Mouse (Mus musculus) thymus, adult 2 months (tissue): Measurements from ENCODE around the gene Lamb3. TPM values are rescaled to one million over a fixed set of nuclear protein-coding genes. Genes with fewer than 3 reads are reported as not detected.

Source experiments
- DNase-seq: peaks from one replicate; pipeline ENCODE4 v3.0.0; 2021
- H3K27ac ChIP-seq: fragments of 200-500 bp; 2 replicates; pipeline ENCODE4 v1.5.1; 2012; ENCODE audit warnings: low read length, control low read depth; ENCODE audit not compliant: control insufficient read depth, insufficient read depth
- H3K27me3 ChIP-seq: fragments of 200-500 bp; 2 replicates; pipeline ENCODE4 v1.6.1; 2012; ENCODE audit warnings: mild to moderate bottlenecking, low read length, moderate library complexity, mixed read lengths; ENCODE audit not compliant: control insufficient read depth, insufficient read depth
- H3K36me3 ChIP-seq: fragments of 200-500 bp; 2 replicates; pipeline ENCODE4 v1.6.1; 2012; ENCODE audit warnings: mild to moderate bottlenecking, low read length, moderate library complexity; ENCODE audit not compliant: control insufficient read depth, insufficient read depth
- H3K4me1 ChIP-seq: fragments of 200-500 bp; replicated peaks from 2 replicates; pipeline ENCODE4 v1.6.1; 2012; ENCODE audit warnings: low read length; ENCODE audit not compliant: control insufficient read depth, insufficient read depth
- H3K4me3 ChIP-seq: fragments of 200-500 bp; 2 replicates; pipeline ENCODE4 v1.5.1; 2012; ENCODE audit warnings: mild to moderate bottlenecking, low read length, control low read depth, moderate library complexity; ENCODE audit not compliant: control insufficient read depth, insufficient read depth
- CTCF ChIP-seq: fragments of 200-500 bp; IDR thresholded peaks from 2 replicates; pipeline ENCODE4 v1.5.1; 2012; ENCODE audit warnings: mild to moderate bottlenecking, control low read depth, low read length, moderate library complexity, borderline replicate concordance; ENCODE audit not compliant: control insufficient read depth, poor library complexity, insufficient read depth; ENCODE audit errors: extremely low read depth
- POLR2A ChIP-seq: fragments of 200-500 bp; IDR thresholded peaks from 2 replicates; pipeline ENCODE4 v1.6.1; 2012; ENCODE audit warnings: mild to moderate bottlenecking, low read length, control low read depth, moderate library complexity; ENCODE audit not compliant: control insufficient read depth, poor library complexity, insufficient read depth; ENCODE audit errors: extremely low read depth
- WGBS: fragments of 180-500 bp; shearing (Covaris S2); methylation state at CpG from one replicate; pipeline ENCODE4 v1.1.7; 2018; 5-methylcytosine and 5-hydroxymethylcytosine counted together
- polyA plus RNA-seq: library from polyadenylated mRNA; depleted of rRNA; stranded (reverse); fragments of >200 nt; gene quantifications from 2 replicates; pipeline ENCODE4 v1.2.3, GENCODE M21; 2012

Gene Lamb3
- polyA plus RNA-seq, 1 experiment: 27.8 TPM

DNA sequence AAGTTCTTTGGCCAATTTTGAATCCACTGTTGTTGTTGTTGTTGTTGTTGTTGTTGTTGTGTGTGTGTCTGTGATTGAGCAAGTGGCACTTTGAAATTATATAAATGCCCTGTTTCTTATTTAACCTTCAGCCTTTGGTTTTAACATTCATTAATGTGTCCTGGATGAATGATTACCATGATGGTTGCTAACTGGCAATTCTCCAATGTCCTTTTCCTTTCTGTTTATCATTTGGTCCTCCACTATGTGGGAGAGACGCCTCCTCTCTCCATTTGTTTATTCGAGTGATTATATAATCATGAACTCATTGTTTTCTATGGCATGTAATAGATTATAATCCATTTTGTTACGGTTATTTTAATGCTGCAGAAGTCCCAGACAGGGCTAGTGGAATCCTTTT is 23.0 kb downstream of the Lamb3 start:
- Histone ChIP-seq H3K36me3 (peaks cover 3% of the 10 kb centered on the region; the same call in 1 of the 2 replicates), H3K4me3 (no peak overlapping the region), H3K27me3 (no peaks in the 10 kb centered on the region), H3K27ac (no peak overlapping the region), H3K4me1 (peaks cover 10% of the 10 kb centered on the region)
- WGBS: 76% methylated on average over 3 of the region's 3 CpGs
- TF ChIP-seq CTCF: no peak
- no peak for TF ChIP-seq POLR2A
- DNase-seq: no peak

DNA sequence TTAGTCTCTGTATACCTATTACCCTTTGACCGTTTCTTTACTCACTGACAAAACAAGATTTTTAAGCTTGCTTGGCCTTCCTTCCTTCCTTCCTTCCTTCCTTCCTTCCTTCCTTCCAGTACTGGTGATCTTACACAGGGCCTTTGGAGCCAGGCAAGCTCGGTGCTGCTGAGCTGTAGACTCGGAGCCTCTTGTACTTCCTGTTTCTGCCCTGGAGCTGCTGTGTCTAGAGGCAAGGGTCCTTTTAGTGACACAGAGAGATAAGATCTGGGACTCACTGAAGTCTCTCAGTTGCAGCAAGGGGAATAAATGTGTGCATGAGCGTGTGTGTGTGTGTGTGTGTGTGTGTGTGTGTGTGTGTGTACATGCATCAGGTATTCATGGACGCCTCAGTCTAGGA is 23.4 kb downstream of the Lamb3 start:
- no peak overlapping the region for H3K27ac ChIP-seq

DNA sequence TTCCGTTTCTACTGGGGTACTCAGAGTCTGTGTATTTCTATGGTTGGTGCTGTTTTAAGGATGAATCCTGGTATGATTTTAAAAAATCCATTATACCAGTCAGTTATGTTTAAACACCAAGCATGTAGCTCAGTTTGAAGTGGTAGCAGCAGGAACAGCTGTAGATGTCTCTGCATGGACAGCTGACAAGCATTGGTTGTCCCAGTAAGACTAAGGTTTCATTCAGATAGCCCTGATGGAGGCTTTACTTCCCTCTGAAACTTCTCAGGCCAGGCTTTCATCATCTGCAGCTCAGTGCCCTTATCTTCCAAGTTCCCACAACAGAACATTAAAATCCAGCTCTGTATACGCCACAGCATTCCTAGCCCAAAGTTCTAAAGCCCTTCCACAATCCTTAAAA is 25.2 kb downstream of the Lamb3 start:
- DNase-seq: no peak
- peaks cover 3% of the 10 kb centered on the region; the same call in 1 of the 2 replicates for H3K36me3 ChIP-seq
- WGBS: 96% methylated on average over 2 of the region's 2 CpGs
- TF ChIP-seq POLR2A (no peak), CTCF (no peak)
- H3K4me1 ChIP-seq: peaks cover 8% of the 10 kb centered on the region
- no peak overlapping the region for H3K4me3 ChIP-seq
- H3K27ac ChIP-seq: no peak overlapping the region
- H3K27me3 ChIP-seq: no peaks in the 10 kb centered on the region

More for the DNA sequence above, 23.4 kb downstream of the Lamb3 start:
- Histone ChIP-seq H3K4me1 (peaks cover 10% of the 10 kb centered on the region), H3K36me3 (peaks cover 3% of the 10 kb centered on the region; the same call in 1 of the 2 replicates), H3K4me3 (no peak overlapping the region), H3K27me3 (no peaks in the 10 kb centered on the region)
- DNase-seq: no peak
- WGBS: 17% methylated on average over 5 of the region's 5 CpGs
- TF ChIP-seq CTCF: no peak
- TF ChIP-seq POLR2A: no peak

DNA sequence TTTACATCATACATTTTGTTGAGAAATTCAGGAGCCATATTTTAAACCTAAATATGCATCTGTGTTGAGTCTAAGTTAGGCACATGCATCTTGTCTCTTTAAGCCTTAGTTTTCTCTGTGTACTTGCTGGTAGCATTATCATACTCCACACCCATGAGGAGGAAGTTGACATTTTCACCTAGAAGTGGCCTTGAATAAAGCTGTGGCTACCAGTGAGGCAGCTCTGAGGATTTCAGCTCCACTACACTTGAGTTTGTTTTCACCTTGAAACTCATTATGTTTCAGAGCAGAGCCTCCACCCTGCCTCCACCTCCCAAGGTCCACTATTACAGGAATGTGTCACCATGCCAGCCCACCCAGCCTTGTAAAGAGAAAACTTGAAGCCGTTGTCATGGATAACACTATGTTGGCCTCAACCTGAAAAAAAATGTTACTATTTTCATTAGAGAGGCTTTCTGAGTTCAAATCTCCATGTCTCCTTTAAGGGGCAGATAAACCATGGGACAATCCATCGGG is 26.7 kb downstream of the Lamb3 start:
- no peak for DNase-seq
- TF ChIP-seq POLR2A (no peak), CTCF (no peak)
- Histone ChIP-seq H3K27me3 (no peaks in the 10 kb centered on the region), H3K36me3 (peaks cover 4% of the 10 kb centered on the region), H3K27ac (no peak overlapping the region), H3K4me1 (peaks cover 8% of the 10 kb centered on the region), H3K4me3 (no peak overlapping the region)
- WGBS: 97% methylated on average over 2 of the region's 2 CpGs

DNA sequence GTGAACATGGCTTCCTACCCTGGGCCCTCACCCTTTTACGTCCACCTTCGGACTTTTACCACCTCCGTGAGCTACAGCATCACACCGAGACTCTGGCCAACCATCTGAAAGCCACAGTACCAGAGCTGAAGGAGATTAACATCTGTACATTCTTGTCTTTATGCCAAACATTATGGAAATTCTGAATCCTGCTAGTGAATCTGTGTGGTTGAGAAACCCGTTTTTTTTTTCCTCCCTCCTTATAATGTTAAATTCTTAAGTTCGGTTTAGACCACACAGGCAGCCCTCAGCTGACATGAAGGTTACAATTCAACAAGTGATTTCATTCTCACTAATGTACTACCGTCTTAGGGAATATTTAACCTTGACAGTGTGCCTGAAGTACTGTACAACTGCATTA is 27.4 kb downstream of the Lamb3 start:
- Histone ChIP-seq H3K27me3 (no peaks in the 10 kb centered on the region), H3K27ac (no peak overlapping the region), H3K4me1 (peaks cover 8% of the 10 kb centered on the region), H3K4me3 (no peak overlapping the region), H3K36me3 (peaks cover 6% of the 10 kb centered on the region)
- 94% methylated on average over 7 of the region's 7 CpGs for WGBS
- TF ChIP-seq POLR2A: no peak
- no peak for TF ChIP-seq CTCF
- no peak for DNase-seq

DNA sequence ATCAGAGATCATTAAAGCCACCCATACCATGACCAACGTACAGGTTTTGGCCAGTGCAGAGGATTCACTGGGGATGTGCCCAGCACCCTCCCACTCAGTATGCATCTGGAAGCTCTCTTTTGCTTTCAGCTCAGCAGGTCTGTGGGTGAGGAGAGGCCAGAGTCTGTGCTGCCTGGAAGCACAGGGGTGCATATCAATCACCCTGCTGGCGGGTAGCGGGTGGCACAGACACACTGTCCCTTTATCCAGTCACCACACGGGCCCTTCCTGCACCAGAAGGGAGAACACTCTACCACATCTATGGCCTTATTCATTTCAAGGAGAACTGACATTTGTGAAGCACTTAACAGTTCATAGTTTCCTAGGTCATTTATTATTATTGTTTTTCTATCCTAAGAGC is 30.9 kb downstream of the Lamb3 start:
- H3K4me3 ChIP-seq: no peak overlapping the region
- 79% methylated on average over 4 of the region's 4 CpGs for WGBS
- peaks cover 11% of the 10 kb centered on the region for H3K4me1 ChIP-seq
- no peak overlapping the region for H3K27ac ChIP-seq
- H3K27me3 ChIP-seq: no peaks in the 10 kb centered on the region
- DNase-seq: no peak
- H3K36me3 ChIP-seq: peaks cover 17% of the 10 kb centered on the region
- TF ChIP-seq POLR2A (no peak), CTCF (no peak)

DNA sequence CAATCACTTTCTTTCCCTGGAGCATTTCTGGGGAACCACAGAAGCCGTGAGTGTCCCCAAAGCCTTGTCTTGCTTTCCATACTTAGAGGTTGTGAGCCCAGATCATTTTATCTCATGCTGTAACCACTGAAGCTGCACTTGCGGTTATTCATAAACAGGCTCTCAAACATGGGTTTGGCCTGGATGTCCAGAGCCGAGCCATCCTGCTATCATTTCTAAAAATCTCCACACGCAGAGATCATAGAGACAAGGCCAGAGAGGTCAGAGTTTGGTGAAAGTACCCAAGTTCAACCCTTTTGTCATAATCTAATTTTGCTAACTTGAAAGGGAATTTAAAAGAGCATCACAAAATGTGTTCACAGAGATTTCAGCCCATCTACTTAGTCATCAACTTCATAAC is 33.9 kb downstream of the Lamb3 start:
- no peak for DNase-seq
- peaks cover 11% of the 10 kb centered on the region for H3K4me1 ChIP-seq
- no peaks in the 10 kb centered on the region for H3K27me3 ChIP-seq
- H3K4me3 ChIP-seq: no peak overlapping the region
- TF ChIP-seq CTCF (no peak), POLR2A (no peak)
- WGBS: 97% methylated on average over 4 of the region's 4 CpGs
- peaks cover 17% of the 10 kb centered on the region for H3K36me3 ChIP-seq
- H3K27ac ChIP-seq: no peak overlapping the region
